Mouse (Mus musculus) gastrocnemius, postnatal 25 days (tissue): ENCODE results near the gene Palm3. TPM values are rescaled to one million over a fixed set of nuclear protein-coding genes. Genes with fewer than 3 reads are reported as not detected.

Source experiments
- DNase-seq: peaks from one replicate; pipeline ENCODE4 v3.0.0; 2022
- microRNA-seq, 2 experiments: library from miRNA; unstranded; fragments of <30 nt; microRNA quantifications; one replicate each; pipeline ENCODE4 v1.2.0; 2021; ENCODE audit warnings: borderline replicate concordance in 2 of 2
- total RNA-seq, 2 experiments: library from RNA; stranded (reverse); gene quantifications; 1 replicate in 1 of 2; 2 replicates in 1 of 2; pipeline ENCODE4 v1.2.3; 2021

Gene Palm3
- total RNA-seq, 2 experiments from 2014 or later, result 0.26 to 0.32 TPM

DNA sequence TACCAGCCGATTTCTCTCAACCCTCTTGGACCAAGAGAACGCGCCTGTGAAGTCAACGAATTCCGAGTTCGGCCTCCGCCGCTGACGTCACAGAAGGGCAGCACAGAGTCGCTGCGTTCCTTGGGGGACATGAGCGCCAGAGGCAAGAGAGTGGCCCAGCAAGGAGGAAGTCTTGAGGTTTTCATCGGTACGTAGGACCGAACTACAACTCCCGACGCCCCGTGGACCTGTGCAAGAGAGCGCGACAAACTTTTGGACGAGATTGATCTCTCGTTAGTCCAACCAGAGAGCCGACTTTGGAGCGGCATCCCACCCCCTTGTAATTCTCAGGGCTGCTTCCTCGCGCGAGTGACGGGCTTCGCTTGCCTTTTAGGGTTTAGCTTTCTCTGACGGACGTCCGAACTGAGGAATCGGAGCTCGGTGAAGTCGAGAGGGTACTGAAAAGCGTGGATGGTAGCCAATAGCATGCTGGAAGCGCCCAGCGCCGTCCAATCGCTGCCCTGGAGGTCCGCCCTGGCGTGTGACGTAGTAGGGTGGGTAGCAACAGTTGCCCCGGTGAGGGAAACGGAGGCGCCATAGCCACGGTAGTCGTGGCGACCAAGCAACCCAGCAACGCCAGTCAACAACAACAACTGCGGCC lies 45.1 kb downstream of the Palm3 start, which contains the start of gene Rfx1:
Gene Rfx1 (plus strand): TSS at position 544 of the 640 bp plus-strand sequence.
- peak; percentile 100 for DNase-seq

GRCm38 (mm10) chr8:84067047-84067573 lies 45.8 kb downstream of the Palm3 start:
- peak; percentile 92 for DNase-seq

DNA sequence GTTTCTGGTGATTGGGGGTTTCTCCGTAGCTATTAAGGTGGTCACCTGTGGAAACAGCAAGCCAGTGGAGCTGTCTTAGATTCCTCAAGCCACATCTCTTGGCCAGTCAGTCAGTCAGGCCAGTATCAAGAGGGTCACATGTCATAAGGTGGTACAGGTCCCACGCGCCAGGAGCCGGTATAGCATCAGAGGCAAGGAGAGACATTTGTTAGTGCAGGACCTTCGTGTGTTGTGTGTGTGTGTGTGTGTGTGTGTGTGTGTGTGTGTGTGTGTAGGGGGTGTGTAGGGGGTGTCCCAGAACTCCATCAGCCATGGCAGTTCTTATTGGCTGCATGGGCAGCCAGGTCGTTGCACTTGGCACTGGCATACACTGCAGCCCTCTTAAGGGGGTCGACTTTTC lies 46.6 kb downstream of the Palm3 start:
- DNase-seq, result no peak

- no peak for DNase-seq
These were observed 47.2 kb downstream of the Palm3 start for GRCm38 (mm10) chr8:84068316-84069035.

DNA sequence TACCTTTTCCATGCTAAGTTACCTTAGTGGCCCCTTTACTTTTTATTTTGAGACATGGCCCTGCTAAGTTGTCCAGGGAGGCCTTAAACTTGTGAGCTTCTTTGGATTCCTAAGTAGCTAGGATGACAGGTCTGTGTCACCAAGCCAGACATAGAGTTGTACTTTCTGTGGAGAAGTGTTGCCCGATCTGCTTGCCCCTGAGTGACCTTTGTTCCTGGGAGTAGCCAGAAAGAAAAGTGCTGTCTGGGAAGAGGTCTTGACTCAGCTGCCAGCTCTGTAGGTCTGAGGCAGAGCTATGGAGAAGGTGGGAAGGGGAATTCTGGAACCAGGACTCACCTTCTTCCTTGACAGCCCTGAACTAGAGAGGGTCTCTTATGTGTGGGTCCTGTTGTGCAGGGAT lies 47.9 kb downstream of the Palm3 start:
- no peak for DNase-seq

- DNase-seq, result no peak
These were observed 48.5 kb downstream of the Palm3 start for GRCm38 (mm10) chr8:84069750-84070149.

DNA sequence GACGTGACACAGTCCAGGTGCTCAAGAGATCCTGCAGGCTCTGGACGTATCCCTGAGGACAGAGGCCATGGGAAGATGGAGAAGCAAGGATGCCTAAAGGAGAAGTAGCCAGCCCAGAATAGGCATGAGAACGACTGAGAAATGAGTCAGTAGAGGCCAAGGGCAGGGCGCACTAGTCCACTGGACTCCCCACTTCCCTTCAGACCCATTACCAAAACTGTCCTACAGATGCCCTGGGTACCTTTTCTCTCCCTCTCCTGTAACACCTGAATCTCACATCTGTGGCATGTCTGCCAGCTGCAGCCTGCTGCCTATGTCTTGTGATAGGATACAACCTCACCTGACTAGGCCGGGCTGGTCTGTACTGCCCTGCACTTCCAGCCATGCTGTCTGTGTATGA lies 49.0 kb downstream of the Palm3 start:
- no peak for DNase-seq

GRCm38 (mm10) chr8:84070667-84071066 lies 49.4 kb downstream of the Palm3 start:
- peak; percentile 49 for DNase-seq

GRCm38 (mm10) chr8:84071921-84072320 lies 50.6 kb downstream of the Palm3 start:
- peak; percentile 18 for DNase-seq

GRCm38 (mm10) chr8:84072321-84072720 lies 51.0 kb downstream of the Palm3 start:
- peak; percentile 18 for DNase-seq

GRCm38 (mm10) chr8:84073230-84073976 lies 52.1 kb downstream of the Palm3 start:
- no peak for DNase-seq

- DNase-seq, result no peak
These were observed 55.1 kb downstream of the Palm3 start for GRCm38 (mm10) chr8:84076412-84076811.

- DNase-seq, result no peak
These were observed 55.6 kb downstream of the Palm3 start for GRCm38 (mm10) chr8:84076849-84077248.

- no peak for DNase-seq
These were observed 57.9 kb downstream of the Palm3 start for GRCm38 (mm10) chr8:84079206-84079605.

Small RNA genes within 50 kb of the gene (microRNA-seq; reads per million reads assigned to microRNA genes)
- gene Mir1199 (6.4 to 6.6 reads per million in 2 experiments), gene Mir8111 (4.8 to 5.9 reads per million in 2 experiments)

Other genes with a start within 250 kb of the Palm3 start
- 10 to 100 TPM; 23.7 to 26.0 TPM for gene Adgrl1, start 121.4 kb upstream of the Palm3 start, total RNA-seq
- gene Gm10644, start 66.3 kb upstream of the Palm3 start, total RNA-seq, result under 1 TPM; 0.24 to 0.26 TPM
- gene Asf1b, start 66.0 kb upstream of the Palm3 start, total RNA-seq, result under 1 TPM; 0.54 to 0.96 TPM
- gene Prkaca, start 48.5 kb upstream of the Palm3 start, total RNA-seq, result 100 to 1,000 TPM; 163 to 177 TPM
- 10 to 100 TPM; 15.6 to 16.7 TPM for gene Samd1, start 23.8 kb upstream of the Palm3 start, total RNA-seq
- gene 1700067K01Rik, start 20.0 kb upstream of the Palm3 start, total RNA-seq, result under 1 TPM; 0.33 to 0.35 TPM
- gene 2210011C24Rik, start 9.3 kb upstream of the Palm3 start, total RNA-seq, result 1 to 10 TPM; 3.3 to 5.9 TPM
- 1 to 10 TPM in 1 of 2 experiments, under 1 TPM in 1; 0.69 to 1.2 TPM for gene Il27ra, start 21.1 kb downstream of the Palm3 start, total RNA-seq
- gene Rln3, start 23.5 kb downstream of the Palm3 start, total RNA-seq, result not detected
- 1 to 10 TPM; 1.3 to 1.6 TPM for gene Gm10643, start 43.7 kb downstream of the Palm3 start, total RNA-seq
- 1 to 10 TPM; 3.6 to 4.4 TPM for gene Rfx1, start 45.4 kb downstream of the Palm3 start, total RNA-seq
- gene Dcaf15, start 83.3 kb downstream of the Palm3 start, total RNA-seq, result 1 to 10 TPM; 3.9 to 5.3 TPM
- not detected for gene Podnl1, start 104.5 kb downstream of the Palm3 start, total RNA-seq
- 10 to 100 TPM; 13.7 to 13.8 TPM for gene Cc2d1a, start 126.5 kb downstream of the Palm3 start, total RNA-seq
- gene 4930432K21Rik, start 126.6 kb downstream of the Palm3 start, total RNA-seq, result not detected
- not detected for gene Nanos3, start 163.7 kb downstream of the Palm3 start, total RNA-seq
- 1 to 10 TPM; 6.2 to 6.3 TPM for gene Zswim4, start 215.6 kb downstream of the Palm3 start, total RNA-seq
- gene D8Ertd738e, start 228.2 kb downstream of the Palm3 start, total RNA-seq, result 100 to 1,000 TPM; 174 to 185 TPM
- 10 to 100 TPM; 10.1 to 16.5 TPM for gene Mri1, start 235.9 kb downstream of the Palm3 start, total RNA-seq
- 1 to 10 TPM; 6.8 to 7.7 TPM for gene Ccdc130, start 248.9 kb downstream of the Palm3 start, total RNA-seq